Mouse (Mus musculus) testis, adult 2 months (tissue): ENCODE data around the gene Arl14ep.

ENCODE experiments used
- CTCF ChIP-seq: fragments of 200-500 bp; IDR thresholded peaks from 2 replicates; pipeline ENCODE4 v1.5.1; 2012; ENCODE audit warnings: low read depth, mild to moderate bottlenecking, inconsistent platforms, low read length, moderate library complexity; ENCODE audit not compliant: control insufficient read depth, insufficient read depth, insufficient replicate concordance
- POLR2A ChIP-seq: fragments of 200-500 bp; IDR thresholded peaks from 2 replicates; pipeline ENCODE4 v1.6.1; 2012; ENCODE audit warnings: low read depth, mild to moderate bottlenecking, inconsistent platforms, low read length, moderate library complexity; ENCODE audit not compliant: control insufficient read depth

DNA sequence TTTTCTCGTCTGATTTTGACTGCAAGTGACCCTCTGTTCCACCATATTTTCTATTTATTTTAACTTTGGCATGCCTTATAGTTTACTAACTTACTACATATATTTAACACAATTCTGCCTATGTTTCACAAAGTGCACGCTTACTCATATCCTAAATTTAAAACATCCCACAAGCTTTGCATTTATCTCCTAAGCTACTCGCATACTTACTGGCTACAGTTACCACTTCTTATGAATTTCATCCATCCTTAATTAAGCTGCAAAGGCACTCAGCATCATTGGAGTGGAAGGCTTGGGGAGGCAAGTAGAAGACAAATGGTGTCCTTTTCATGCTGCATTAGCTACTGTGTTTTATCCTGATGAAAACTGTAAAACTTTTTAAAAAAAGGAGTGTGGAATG lies 2.2 kb upstream of the Arl14ep start:
- TF ChIP-seq POLR2A (no peak), CTCF (no peak)
